Mouse (Mus musculus) hindbrain, embryonic 13.5 days (tissue): ENCODE results near the gene Gm28729. TPM values are rescaled to one million over a fixed set of nuclear protein-coding genes. Genes with fewer than 3 reads are reported as not detected.
"Not testable (repeated sequence)": the region's sequence is repeated elsewhere in the genome, so short reads cannot be mapped to it uniquely, and the experiment has no call there.

Experiments
- ATAC-seq: fragments of 200-750 bp; cut with Nextera tagmentation; 2 replicates; pipeline ENCODE4 v1.8.0; 2017; ENCODE audit warnings: moderate TSS enrichment; ENCODE audit not compliant: low FRiP score
- H3K27ac ChIP-seq: fragments of 300-500 bp; sonication (generic); 2 replicates; pipeline ENCODE4 v1.5.1; 2015; ENCODE audit warnings: inconsistent platforms, mild to moderate bottlenecking, moderate library complexity
- H3K27me3 ChIP-seq: fragments of 300-500 bp; sonication (generic); 2 replicates; pipeline ENCODE4 v1.6.1; 2015; ENCODE audit warnings: mild to moderate bottlenecking, inconsistent platforms
- H3K36me3 ChIP-seq: fragments of 300-500 bp; sonication (generic); 2 replicates; pipeline ENCODE4 v1.6.1; 2015; ENCODE audit warnings: mild to moderate bottlenecking, inconsistent platforms
- H3K4me1 ChIP-seq: fragments of 300-500 bp; sonication (generic); replicated peaks from 2 replicates; pipeline ENCODE4 v1.6.1; 2015; ENCODE audit warnings: inconsistent platforms
- H3K4me2 ChIP-seq: fragments of 300-500 bp; sonication (generic); 2 replicates; pipeline ENCODE4 v1.6.1; 2015; ENCODE audit warnings: inconsistent platforms, mild to moderate bottlenecking, moderate library complexity
- H3K4me3 ChIP-seq: fragments of 300-500 bp; sonication (generic); 2 replicates; pipeline ENCODE4 v1.5.1; 2015; ENCODE audit warnings: mild to moderate bottlenecking, inconsistent platforms
- H3K9ac ChIP-seq: fragments of 300-500 bp; sonication (generic); 2 replicates; pipeline ENCODE4 v1.6.1; 2015; ENCODE audit warnings: mild to moderate bottlenecking, inconsistent platforms
- H3K9me3 ChIP-seq: fragments of 300-500 bp; sonication (generic); 2 replicates; pipeline ENCODE4 v1.6.1; 2016; ENCODE audit warnings: inconsistent platforms
- WGBS: fragments of 180-500 bp; shearing (Covaris S2); methylation state at CpG from one replicate; pipeline ENCODE4 v1.1.7; 2015; 5-methylcytosine and 5-hydroxymethylcytosine counted together
- polyA plus RNA-seq: library from polyadenylated mRNA; unstranded; fragments of >200 nt; fragmentation: Nextera tagmentation; extraction: Ambion mirVana; gene quantifications from 2 replicates; pipeline ENCODE4 v1.2.1, GENCODE M21; 2015

Gm28729 gene
- polyA plus RNA-seq, 1 experiment from 2014 or later, result 0.40 TPM

GRCm38 (mm10) chr9:96478071-96478888 lies 46.8 kb downstream of the Gm28729 start, which contains the start of gene Rnf7:
Gene Rnf7 (minus strand): TSS chr9:96478675.
- Histone ChIP-seq H3K27ac (peak within 1 kb of the TSS; percentile 92), H3K4me3 (peak within 1 kb of the TSS; percentile 77), H3K4me1 (peaks cover 23% of the 10 kb centered on the region), H3K27me3 (peaks cover 7% of the 10 kb centered on the region; the same call in 1 of the 2 replicates), H3K9ac (peak within 1 kb of the TSS; percentile 88), H3K36me3 (peaks cover 17% of the 10 kb centered on the region), H3K4me2 (peak within 1 kb of the TSS; percentile 89), H3K9me3 (no peaks in the 10 kb centered on the region)
- under 1% methylated on average over 74 of the region's 74 CpGs for WGBS
- peak; percentile 99 for ATAC-seq

GRCm38 (mm10) chr9:96472356-96472755 lies 52.7 kb downstream of the Gm28729 start:
- Histone ChIP-seq H3K4me2 (no peak overlapping the region), H3K27me3 (no peaks in the 10 kb centered on the region), H3K4me1 (peaks cover 18% of the 10 kb centered on the region), H3K9ac (no peak overlapping the region), H3K4me3 (no peak overlapping the region), H3K27ac (no peak overlapping the region), H3K9me3 (no peaks in the 10 kb centered on the region), H3K36me3 (peaks cover 47% of the 10 kb centered on the region)
- ATAC-seq, result no peak
- WGBS, result 79% methylated on average over 3 of the region's 3 CpGs

- not testable (repeated sequence) for H3K27me3 ChIP-seq, H3K9me3 ChIP-seq, H3K9ac ChIP-seq, H3K4me2 ChIP-seq, H3K27ac ChIP-seq, H3K4me3 ChIP-seq, ATAC-seq
- 81% methylated on average over 4 of the region's 4 CpGs for WGBS
- peaks cover 54% of the 10 kb centered on the region for H3K36me3 ChIP-seq
- peaks cover 12% of the 10 kb centered on the region for H3K4me1 ChIP-seq
Observed at GRCm38 (mm10) chr9:96471681-96472080, 53.4 kb downstream of the Gm28729 start.

- H3K4me2 ChIP-seq, result no peak overlapping the region
- H3K9me3 ChIP-seq, result no peaks in the 10 kb centered on the region
- ATAC-seq, result no peak
- H3K4me1 ChIP-seq, result peaks cover 1% of the 10 kb centered on the region
- no peak overlapping the region for H3K27ac ChIP-seq
- 90% methylated on average over 8 of the region's 8 CpGs for WGBS
- H3K27me3 ChIP-seq, result no peaks in the 10 kb centered on the region
- H3K36me3 ChIP-seq, result peaks cover 57% of the 10 kb centered on the region
- no peak overlapping the region for H3K4me3 ChIP-seq
- H3K9ac ChIP-seq, result no peak overlapping the region
Observed at GRCm38 (mm10) chr9:96470266-96470974, 54.6 kb downstream of the Gm28729 start.

GRCm38 (mm10) chr9:96469556-96470265 lies 55.4 kb downstream of the Gm28729 start:
- Histone ChIP-seq H3K4me2 (no peak overlapping the region), H3K4me1 (no peaks in the 10 kb centered on the region), H3K4me3 (no peak overlapping the region), H3K9me3 (no peaks in the 10 kb centered on the region), H3K9ac (no peak overlapping the region), H3K27ac (no peak overlapping the region), H3K27me3 (no peaks in the 10 kb centered on the region), H3K36me3 (peaks cover 52% of the 10 kb centered on the region)
- WGBS, result 82% methylated on average over 8 of the region's 8 CpGs
- no peak for ATAC-seq

- no peak overlapping the region for H3K27ac ChIP-seq
- no peak overlapping the region for H3K4me2 ChIP-seq
- no peak overlapping the region for H3K4me3 ChIP-seq
- peaks cover 5% of the 10 kb centered on the region; the same call in 1 of the 2 replicates for H3K9me3 ChIP-seq
- ATAC-seq, result no peak
- peaks cover 39% of the 10 kb centered on the region for H3K36me3 ChIP-seq
- H3K9ac ChIP-seq, result no peak overlapping the region
- WGBS, result 73% methylated on average over 10 of the region's 10 CpGs
- no peaks in the 10 kb centered on the region for H3K27me3 ChIP-seq
- H3K4me1 ChIP-seq, result 0 out of 2 replicates have a peak, but pooled peaks cover 8% of the 10 kb centered on the region
Observed at GRCm38 (mm10) chr9:96463708-96464107, 61.4 kb downstream of the Gm28729 start.

GRCm38 (mm10) chr9:96461607-96462006 lies 63.5 kb downstream of the Gm28729 start:
- 57% methylated on average over 1 of the region's 1 CpGs for WGBS
- ATAC-seq, result no peak
- Histone ChIP-seq H3K9me3 (peaks cover 5% of the 10 kb centered on the region; the same call in 1 of the 2 replicates), H3K4me2 (no peak overlapping the region), H3K27ac (no peak overlapping the region), H3K36me3 (peaks cover 18% of the 10 kb centered on the region), H3K27me3 (no peaks in the 10 kb centered on the region), H3K4me3 (no peak overlapping the region), H3K9ac (no peak overlapping the region), H3K4me1 (0 out of 2 replicates have a peak, but pooled peaks cover 8% of the 10 kb centered on the region)

- H3K9me3 ChIP-seq, result peaks cover 5% of the 10 kb centered on the region; the same call in 1 of the 2 replicates
- H3K9ac ChIP-seq, result no peak overlapping the region
- H3K36me3 ChIP-seq, result peaks cover 12% of the 10 kb centered on the region
- H3K27me3 ChIP-seq, result no peaks in the 10 kb centered on the region
- H3K4me2 ChIP-seq, result no peak overlapping the region
- 76% methylated on average over 10 of the region's 10 CpGs for WGBS
- peak overlapping the region; percentile 81 for H3K27ac ChIP-seq
- ATAC-seq, result no peak
- H3K4me1 ChIP-seq, result 0 out of 2 replicates have a peak, but pooled peaks cover 8% of the 10 kb centered on the region
- no peak overlapping the region for H3K4me3 ChIP-seq
Observed at GRCm38 (mm10) chr9:96460117-96460865, 64.8 kb downstream of the Gm28729 start.

GRCm38 (mm10) chr9:96455618-96456017 lies 69.4 kb downstream of the Gm28729 start:
- Histone ChIP-seq H3K4me3 (no peak overlapping the region), H3K4me2 (no peak overlapping the region), H3K27me3 (no peaks in the 10 kb centered on the region), H3K4me1 (0 out of 2 replicates have a peak, but pooled peaks cover 8% of the 10 kb centered on the region), H3K9ac (no peak overlapping the region), H3K9me3 (no peaks in the 10 kb centered on the region), H3K27ac (peak overlapping the region; percentile 80), H3K36me3 (no peaks in the 10 kb centered on the region)
- ATAC-seq, result peak; percentile 69; the same call in 1 of the 2 replicates
- WGBS, result 37% methylated on average over 8 of the region's 8 CpGs

- Histone ChIP-seq H3K4me1 (no peaks in the 10 kb centered on the region), H3K27ac (no peak overlapping the region), H3K36me3 (no peaks in the 10 kb centered on the region), H3K4me3 (no peak overlapping the region), H3K9me3 (no peaks in the 10 kb centered on the region), H3K4me2 (no peak overlapping the region), H3K9ac (no peak overlapping the region), H3K27me3 (no peaks in the 10 kb centered on the region)
- ATAC-seq, result no peak
- whole genome bisulfite sequencing, result 72% methylated on average over 4 of the region's 4 CpGs
Observed at GRCm38 (mm10) chr9:96452956-96453355, 72.1 kb downstream of the Gm28729 start.

- Histone ChIP-seq H3K4me1 (no peaks in the 10 kb centered on the region), H3K9ac (no peak overlapping the region), H3K36me3 (no peaks in the 10 kb centered on the region), H3K27me3 (no peaks in the 10 kb centered on the region), H3K4me3 (no peak overlapping the region), H3K9me3 (no peaks in the 10 kb centered on the region), H3K4me2 (no peak overlapping the region), H3K27ac (no peak overlapping the region)
- WGBS, result 68% methylated on average over 12 of the region's 12 CpGs
- ATAC-seq, result no peak
Observed at GRCm38 (mm10) chr9:96450900-96451720, 74.0 kb downstream of the Gm28729 start.
